Mouse (Mus musculus): Measurements from ENCODE around the gene Rragd. TPM values are rescaled to one million over a fixed set of nuclear protein-coding genes. Genes with fewer than 3 reads are reported as not detected.
A peak's percentile ranks its signal among the peaks of the same experiment; 100 is the strongest.

Gene Rragd
- polyA plus RNA-seq, 1 experiment = 45.4 TPM

GRCm38 (mm10) chr4:33010078-33010477 lies 27.2 kb downstream of the Rragd start:
- WGBS = 100% methylated on average over 1 of the region's 1 CpGs
- H3K4me3 ChIP-seq (replicated peaks; ENCODE audit: insufficient read depth, low read depth, low read length) = no peak overlapping the region
- no peaks in the 10 kb centered on the region for H3K27me3 ChIP-seq (ENCODE audit: control insufficient read depth, insufficient read depth, low read length)
- no peaks in the 10 kb centered on the region for H3K4me1 ChIP-seq (ENCODE audit: control insufficient read depth, insufficient read depth, low read length)
- DNase-seq = no peak
- TF ChIP-seq CTCF (IDR thresholded peaks at IDR 0.05; ENCODE audit: borderline replicate concordance, insufficient read depth, low read depth, low read length) = no peak
- no peak for TF ChIP-seq POLR2A (IDR thresholded peaks at IDR 0.05; ENCODE audit: borderline replicate concordance, insufficient read depth, low read length)
- no peak overlapping the region for H3K27ac ChIP-seq (ENCODE audit: insufficient read depth, low read length)

GRCm38 (mm10) chr4:33012484-33012883 lies 29.6 kb downstream of the Rragd start:
- no peak for DNase-seq
- H3K4me3 ChIP-seq (replicated peaks; ENCODE audit: insufficient read depth, low read depth, low read length) = no peak overlapping the region
- H3K27me3 ChIP-seq (ENCODE audit: control insufficient read depth, insufficient read depth, low read length) = no peaks in the 10 kb centered on the region
- H3K27ac ChIP-seq (ENCODE audit: insufficient read depth, low read length) = no peak overlapping the region
- H3K4me1 ChIP-seq (ENCODE audit: control insufficient read depth, insufficient read depth, low read length) = no peaks in the 10 kb centered on the region
- WGBS = 46% methylated on average over 4 of the region's 4 CpGs
- TF ChIP-seq CTCF (IDR thresholded peaks at IDR 0.05; ENCODE audit: borderline replicate concordance, insufficient read depth, low read depth, low read length) (no peak), POLR2A (IDR thresholded peaks at IDR 0.05; ENCODE audit: borderline replicate concordance, insufficient read depth, low read length) (no peak)

- DNase-seq = peak; percentile 82 to 89
- H3K4me3 ChIP-seq (replicated peaks; ENCODE audit: insufficient read depth, low read depth, low read length) = no peak overlapping the region
- TF ChIP-seq POLR2A (IDR thresholded peaks at IDR 0.05; ENCODE audit: borderline replicate concordance, insufficient read depth, low read length) = no peak
- peak; percentile 96 for TF ChIP-seq CTCF (IDR thresholded peaks at IDR 0.05; ENCODE audit: borderline replicate concordance, insufficient read depth, low read depth, low read length)
- H3K27ac ChIP-seq (ENCODE audit: insufficient read depth, low read length) = no peak overlapping the region
- WGBS = 32% methylated on average over 9 of the region's 9 CpGs
- H3K4me1 ChIP-seq (ENCODE audit: control insufficient read depth, insufficient read depth, low read length) = no peaks in the 10 kb centered on the region
- no peaks in the 10 kb centered on the region for H3K27me3 ChIP-seq (ENCODE audit: control insufficient read depth, insufficient read depth, low read length)
Observed at GRCm38 (mm10) chr4:33018361-33018999, 35.6 kb downstream of the Rragd start.

GRCm38 (mm10) chr4:33024420-33024819 lies 41.6 kb downstream of the Rragd start:
- Histone ChIP-seq H3K27ac (ENCODE audit: insufficient read depth, low read length) (no peak overlapping the region), H3K4me1 (ENCODE audit: control insufficient read depth, insufficient read depth, low read length) (peaks cover 6% of the 10 kb centered on the region; the same call in 1 of the 2 replicates), H3K4me3 (replicated peaks; ENCODE audit: insufficient read depth, low read depth, low read length) (no peak overlapping the region), H3K27me3 (ENCODE audit: control insufficient read depth, insufficient read depth, low read length) (no peaks in the 10 kb centered on the region)
- 80% methylated on average over 8 of the region's 8 CpGs for WGBS
- DNase-seq = no peak
- TF ChIP-seq CTCF (IDR thresholded peaks at IDR 0.05; ENCODE audit: borderline replicate concordance, insufficient read depth, low read depth, low read length) = no peak
- no peak for TF ChIP-seq POLR2A (IDR thresholded peaks at IDR 0.05; ENCODE audit: borderline replicate concordance, insufficient read depth, low read length)

GRCm38 (mm10) chr4:33029104-33029503 lies 46.3 kb downstream of the Rragd start:
- 88% methylated on average over 7 of the region's 7 CpGs for WGBS
- no peak for TF ChIP-seq CTCF (IDR thresholded peaks at IDR 0.05; ENCODE audit: borderline replicate concordance, insufficient read depth, low read depth, low read length)
- no peak for TF ChIP-seq POLR2A (IDR thresholded peaks at IDR 0.05; ENCODE audit: borderline replicate concordance, insufficient read depth, low read length)

GRCm38 (mm10) chr4:33030264-33031194 lies 47.7 kb downstream of the Rragd start:
- WGBS = under 1% methylated on average over 55 of the region's 55 CpGs
- no peaks in the 10 kb centered on the region for H3K27me3 ChIP-seq (ENCODE audit: control insufficient read depth, insufficient read depth, low read length)
- H3K4me3 ChIP-seq (replicated peaks; ENCODE audit: insufficient read depth, low read depth, low read length) = peak overlapping the region; percentile 75
- TF ChIP-seq CTCF (IDR thresholded peaks at IDR 0.05; ENCODE audit: borderline replicate concordance, insufficient read depth, low read depth, low read length) = no peak
- TF ChIP-seq POLR2A (IDR thresholded peaks at IDR 0.05; ENCODE audit: borderline replicate concordance, insufficient read depth, low read length) = no peak
- peak overlapping the region; percentile 97 for H3K27ac ChIP-seq (ENCODE audit: insufficient read depth, low read length)
- peaks cover 13% of the 10 kb centered on the region; the same call in 1 of the 2 replicates for H3K4me1 ChIP-seq (ENCODE audit: control insufficient read depth, insufficient read depth, low read length)
- peak; percentile 40 to 80 for DNase-seq

More at GRCm38 (mm10) chr4:33029104-33029503, 46.3 kb downstream of the Rragd start:
- peaks cover 11% of the 10 kb centered on the region; the same call in 1 of the 2 replicates for H3K4me1 ChIP-seq (ENCODE audit: control insufficient read depth, insufficient read depth, low read length)
- H3K27me3 ChIP-seq (ENCODE audit: control insufficient read depth, insufficient read depth, low read length) = no peaks in the 10 kb centered on the region
- no peak overlapping the region for H3K4me3 ChIP-seq (replicated peaks; ENCODE audit: insufficient read depth, low read depth, low read length)
- H3K27ac ChIP-seq (ENCODE audit: insufficient read depth, low read length) = no peak overlapping the region
- DNase-seq = no peak

- peak within 1 kb of the TSS; percentile 97 for H3K27ac ChIP-seq (ENCODE audit: insufficient read depth, low read length)
- no peaks in the 10 kb centered on the region for H3K27me3 ChIP-seq (ENCODE audit: control insufficient read depth, insufficient read depth, low read length)
- peaks cover 13% of the 10 kb centered on the region; the same call in 1 of the 2 replicates for H3K4me1 ChIP-seq (ENCODE audit: control insufficient read depth, insufficient read depth, low read length)
- TF ChIP-seq POLR2A (IDR thresholded peaks at IDR 0.05; ENCODE audit: borderline replicate concordance, insufficient read depth, low read length) (peak; percentile 83), CTCF (IDR thresholded peaks at IDR 0.05; ENCODE audit: borderline replicate concordance, insufficient read depth, low read depth, low read length) (no peak)
- 1% methylated on average over 111 of the region's 123 CpGs for WGBS
- H3K4me3 ChIP-seq (replicated peaks; ENCODE audit: insufficient read depth, low read depth, low read length) = peak within 1 kb of the TSS; percentile 75
- DNase-seq = peak; percentile 91 to 93
Observed at GRCm38 (mm10) chr4:33031195-33031960, 48.5 kb downstream of the Rragd start, which contains the start of gene Ube2j1. Ube2j1 (plus strand) TSS chr4:33031416.
